Mouse (Mus musculus) MEL (cell line): Measurements from ENCODE around the gene Gnrhr.

Experiments
- CHD2 ChIP-seq: IDR thresholded peaks from 2 replicates; pipeline ENCODE4 v1.6.1; 2011; ENCODE audit warnings: low read length, improper control_type of control experiment
- KAT2A ChIP-seq: conservative IDR thresholded peaks from 2 replicates; pipeline ENCODE4 v1.6.1; 2012; ENCODE audit warnings: low read depth, low read length, improper control_type of control experiment, inconsistent platforms
- POLR2A ChIP-seq, 2 experiments: IDR thresholded peaks; 2 replicates each; pipeline ENCODE4 v1.6.1; 2011 to 2012; ENCODE audit warnings: low read length in 2 of 2, mild to moderate bottlenecking in 2 of 2, control low read depth in 1 of 2, improper control_type of control experiment in 1 of 2, low read depth in 1 of 2, moderate library complexity in 1 of 2; ENCODE audit not compliant: control insufficient read depth in 1 of 2, insufficient read depth in 1 of 2, poor library complexity in 1 of 2
- POLR2AphosphoS5 ChIP-seq: IDR thresholded peaks from 2 replicates; pipeline ENCODE4 v1.6.1; 2012; ENCODE audit warnings: low read depth, borderline replicate concordance, mild to moderate bottlenecking, inconsistent platforms, low read length, moderate library complexity, mixed read lengths
- ZKSCAN1 ChIP-seq: IDR thresholded peaks from 2 replicates; pipeline ENCODE4 v1.6.1; 2012; ENCODE audit warnings: low read depth, mild to moderate bottlenecking, inconsistent platforms, low read length, improper control_type of control experiment, moderate library complexity

DNA sequence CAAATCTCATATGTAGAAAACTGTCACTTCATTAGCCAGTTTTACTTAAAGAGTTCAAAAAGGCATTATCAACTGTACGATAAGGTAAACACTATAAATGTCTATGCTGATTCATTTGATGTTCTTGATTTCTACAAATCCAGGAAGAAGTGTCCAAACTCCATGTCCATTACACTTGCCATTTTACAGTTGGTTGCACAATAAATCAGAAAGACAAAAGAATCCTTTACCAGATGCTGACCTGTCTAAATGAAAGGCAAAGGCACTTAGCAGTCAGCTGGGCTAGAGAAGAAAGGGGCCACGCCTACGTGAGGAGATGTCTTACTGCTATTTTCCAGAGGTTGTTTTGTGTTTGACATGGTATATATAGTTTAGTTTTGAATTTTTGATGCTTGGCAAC, 46.6 kb upstream of the Gnrhr start:
- no peak for TF ChIP-seq POLR2A (IDR thresholded peaks at IDR 0.05; ENCODE audit: control insufficient read depth in 1 of 2, insufficient read depth in 1 of 2, low read depth in 1 of 2, low read length in 2 of 2, poor library complexity in 1 of 2)
- no peak for TF ChIP-seq ZKSCAN1
- TF ChIP-seq KAT2A: no peak
- TF ChIP-seq POLR2AphosphoS5: no peak
- TF ChIP-seq CHD2: no peak
